Mouse (Mus musculus) olfactory bulb, adult 2 months (tissue): ENCODE data around the gene Fth1. TPM values are rescaled to one million over a fixed set of nuclear protein-coding genes. Genes with fewer than 3 reads are reported as not detected.
A peak's percentile ranks its signal among the peaks of the same experiment; 100 is the strongest.

ENCODE experiments used
- H3K27ac ChIP-seq: fragments of 200-500 bp; 2 replicates; pipeline ENCODE4 v1.5.1; 2012; ENCODE audit warnings: low read depth, low read length; ENCODE audit not compliant: insufficient read depth
- H3K4me1 ChIP-seq: fragments of 200-500 bp; 2 replicates; pipeline ENCODE4 v1.6.1; 2012; ENCODE audit warnings: low read length; ENCODE audit not compliant: control insufficient read depth, insufficient read depth
- H3K4me3 ChIP-seq: fragments of 200-500 bp; 2 replicates; pipeline ENCODE4 v1.5.1; 2012; ENCODE audit warnings: mild to moderate bottlenecking, low read depth, low read length, moderate library complexity; ENCODE audit not compliant: insufficient read depth
- CTCF ChIP-seq: fragments of 200-500 bp; IDR thresholded peaks from 2 replicates; pipeline ENCODE4 v1.5.1; 2012; ENCODE audit warnings: low read depth, mild to moderate bottlenecking, low read length, moderate library complexity; ENCODE audit not compliant: insufficient read depth
- POLR2A ChIP-seq: fragments of 200-500 bp; IDR thresholded peaks from 2 replicates; pipeline ENCODE4 v1.6.1; 2012; ENCODE audit warnings: mild to moderate bottlenecking, low read depth, low read length, moderate library complexity; ENCODE audit not compliant: insufficient read depth
- WGBS: fragments of 180-500 bp; shearing (Covaris S2); methylation state at CpG from one replicate; pipeline ENCODE4 v1.1.7; 2018; 5-methylcytosine and 5-hydroxymethylcytosine counted together
- polyA plus RNA-seq: library from polyadenylated mRNA; stranded (reverse); fragments of >200 nt; gene quantifications from 2 replicates; pipeline ENCODE4 v1.2.4, GENCODE M21; 2012; ENCODE audit warnings: low replicate concordance; ENCODE audit not compliant: missing spikeins, insufficient read depth, insufficient read length

Fth1 gene
- polyA plus RNA-seq, 1 experiment, result 1,416 TPM

DNA sequence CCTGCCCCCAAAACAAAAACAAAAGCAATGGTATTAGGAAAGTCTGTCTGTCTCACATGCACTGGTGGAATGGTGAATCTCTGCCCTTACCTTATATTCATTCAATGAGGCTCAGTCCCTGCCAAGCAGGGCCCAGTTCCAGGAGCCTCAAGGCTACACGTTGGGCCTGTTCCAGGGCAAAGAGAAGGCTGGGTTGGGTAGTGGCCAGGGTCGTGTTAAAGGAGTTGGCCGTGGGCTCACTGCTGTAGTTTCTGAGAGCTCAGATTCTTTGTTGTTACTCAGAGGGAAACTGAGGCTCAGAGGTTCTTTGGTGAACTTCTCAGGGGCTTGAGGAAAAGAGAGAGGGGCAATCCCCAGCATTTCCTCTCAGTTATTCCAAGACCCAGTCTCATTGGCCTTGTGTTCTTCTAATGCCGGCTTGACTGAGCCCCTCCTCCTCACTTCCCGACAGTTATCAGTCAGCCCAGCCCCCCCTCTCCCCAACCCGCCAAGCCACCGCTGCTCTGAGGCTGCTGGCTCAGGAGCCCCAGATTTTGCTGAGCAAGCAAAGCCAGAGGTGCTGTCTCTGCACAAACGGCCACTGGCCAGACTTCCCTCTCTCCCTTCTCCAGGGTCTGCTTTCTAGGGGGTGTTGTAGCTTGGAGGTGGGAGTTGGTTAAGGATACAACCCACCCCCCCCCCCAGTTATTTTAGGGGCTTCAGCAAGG, 44.9 kb downstream of the Fth1 start:
- TF ChIP-seq CTCF (no peak), POLR2A (no peak)
- WGBS, result 27% methylated on average over 8 of the region's 8 CpGs
- H3K27ac ChIP-seq, result no peak overlapping the region
- H3K4me1 ChIP-seq, result peaks cover 5% of the 10 kb centered on the region; the same call in 1 of the 2 replicates
- H3K4me3 ChIP-seq, result no peak overlapping the region

DNA sequence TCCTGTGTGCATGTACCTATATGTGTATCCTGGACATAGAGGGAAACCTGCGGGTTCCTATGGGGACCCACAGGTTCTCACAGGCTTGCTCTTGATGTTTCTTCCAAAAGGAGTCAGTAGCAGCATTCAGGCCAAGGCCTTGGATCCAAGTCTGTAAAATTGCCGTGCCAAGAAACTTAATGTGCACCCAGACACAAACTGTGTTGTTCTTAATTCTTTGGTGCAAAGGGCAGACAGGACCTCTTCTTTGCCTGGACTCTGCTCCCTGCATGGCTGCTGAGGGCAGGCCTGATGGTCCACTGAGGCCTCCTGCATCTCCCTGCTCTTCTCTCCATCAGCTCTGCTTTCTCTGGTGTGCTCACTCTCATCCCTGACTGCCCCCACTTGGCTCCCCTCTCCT, 49.3 kb downstream of the Fth1 start:
- TF ChIP-seq CTCF, result no peak
- no peak for TF ChIP-seq POLR2A
- H3K4me3 ChIP-seq, result no peak overlapping the region
- H3K27ac ChIP-seq, result no peak overlapping the region
- H3K4me1 ChIP-seq, result peaks cover 5% of the 10 kb centered on the region; the same call in 1 of the 2 replicates
- 72% methylated on average over 2 of the region's 2 CpGs for whole genome bisulfite sequencing

- H3K27ac ChIP-seq, result no peak overlapping the region
- H3K4me1 ChIP-seq, result 0 out of 2 replicates have a peak, but pooled peaks cover 3% of the 10 kb centered on the region
- 31% methylated on average over 8 of the region's 8 CpGs for WGBS
- no peak overlapping the region for H3K4me3 ChIP-seq
- TF ChIP-seq CTCF (peak; percentile 54; the same call in 1 of the 2 replicates), POLR2A (no peak)
Observed at GRCm38 (mm10) chr19:10033211-10033973, 53.0 kb downstream of the Fth1 start.

DNA sequence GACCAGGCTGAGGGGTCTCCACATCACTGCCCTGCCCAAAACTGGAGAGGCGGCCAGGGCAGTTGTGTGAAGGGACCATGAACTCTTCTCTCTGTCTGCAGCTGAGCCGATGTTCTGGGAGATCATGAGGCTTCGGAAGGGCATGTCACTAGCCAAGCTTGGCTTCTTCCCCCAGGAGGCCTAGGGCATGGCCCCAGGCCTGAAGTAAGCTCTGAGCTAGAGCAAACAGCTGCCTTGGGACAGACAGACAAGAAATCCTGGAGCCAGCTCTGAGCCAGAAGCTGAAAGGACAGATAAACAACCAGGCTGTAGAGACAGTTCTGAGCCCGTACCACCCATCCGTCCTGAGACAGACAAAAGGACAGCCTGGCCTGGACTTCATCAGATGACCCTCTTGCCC, 54.0 kb downstream of the Fth1 start:
- Histone ChIP-seq H3K27ac (no peak overlapping the region), H3K4me1 (peaks cover 7% of the 10 kb centered on the region; the same call in 1 of the 2 replicates), H3K4me3 (no peak overlapping the region)
- no peak for TF ChIP-seq POLR2A
- TF ChIP-seq CTCF, result no peak
- WGBS, result 88% methylated on average over 5 of the region's 5 CpGs

Other genes with a start within 250 kb of the Fth1 start
- gene Scgb2a2, start 133.0 kb upstream of the Fth1 start, polyA plus RNA-seq, result not detected in 2 replicates
- not detected in 2 replicates for gene Incenp, start 81.0 kb upstream of the Fth1 start, polyA plus RNA-seq
- not detected in 2 replicates for gene Best1, start 21.0 kb downstream of the Fth1 start, polyA plus RNA-seq
- gene Rab3il1, start 21.1 kb downstream of the Fth1 start, polyA plus RNA-seq, result not detected in 2 replicates
- not detected in 2 replicates for gene Fads3, start 61.0 kb downstream of the Fth1 start, polyA plus RNA-seq
- 106 TPM in 1 of 2 replicates, not detected in the other for gene Fads2, start 121.1 kb downstream of the Fth1 start, polyA plus RNA-seq
- not detected in 2 replicates for gene Fads1, start 202.3 kb downstream of the Fth1 start, polyA plus RNA-seq
- not detected in 2 replicates for gene Tmem258, start 223.4 kb downstream of the Fth1 start, polyA plus RNA-seq
- gene Fen1, start 223.6 kb downstream of the Fth1 start, polyA plus RNA-seq, result not detected in 2 replicates